Mouse (Mus musculus) brown adipose tissue, adult 24 weeks (tissue): ENCODE measurements at regions not wholly inside any gene's neighbourhood (a gene's known extent, or its start where the extent isn't known, plus 50 kb on each side); places are given as distances from the start of the nearest gene placed in this dataset.
A peak's percentile ranks its signal among the peaks of the same experiment; 100 is the strongest.

Experiments
- H3K27ac ChIP-seq: fragments of 200-500 bp; replicated peaks from 2 replicates; pipeline ENCODE4 v1.5.1; 2012; ENCODE audit warnings: low read depth, mild to moderate bottlenecking, low read length
- H3K4me1 ChIP-seq: fragments of 200-500 bp; 2 replicates; pipeline ENCODE4 v1.6.1; 2012; ENCODE audit warnings: low read length, mixed read lengths; ENCODE audit not compliant: control insufficient read depth, insufficient read depth, insufficient read length
- H3K4me3 ChIP-seq: fragments of 200-500 bp; 2 replicates; pipeline ENCODE4 v1.5.1; 2012; ENCODE audit warnings: low read depth, mild to moderate bottlenecking, low read length, moderate library complexity; ENCODE audit not compliant: insufficient read depth

DNA sequence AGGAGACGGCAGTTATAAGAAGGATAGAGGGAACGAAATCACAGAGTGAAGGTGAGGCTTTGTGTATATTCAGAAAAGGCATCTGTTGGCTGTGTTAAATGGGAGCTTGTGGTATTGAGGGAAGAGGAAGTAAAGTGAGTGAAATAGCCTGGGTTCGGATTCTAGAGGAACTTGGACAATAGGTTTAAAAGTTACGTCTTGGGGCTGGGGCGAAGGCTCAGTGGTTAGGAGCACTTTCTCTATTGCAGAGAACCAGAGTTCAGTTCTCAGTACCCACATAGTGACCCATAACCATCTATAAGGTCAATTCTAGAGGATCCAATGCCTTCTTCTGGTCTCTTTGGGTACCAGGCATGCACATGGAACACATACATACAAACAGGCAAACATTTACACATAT is 317.6 kb upstream of the Ubash3b start:
- H3K27ac ChIP-seq: no peak overlapping the region
- H3K4me1 ChIP-seq: peaks cover 4% of the 10 kb centered on the region; the same call in 1 of the 2 replicates
- no peak overlapping the region for H3K4me3 ChIP-seq

DNA sequence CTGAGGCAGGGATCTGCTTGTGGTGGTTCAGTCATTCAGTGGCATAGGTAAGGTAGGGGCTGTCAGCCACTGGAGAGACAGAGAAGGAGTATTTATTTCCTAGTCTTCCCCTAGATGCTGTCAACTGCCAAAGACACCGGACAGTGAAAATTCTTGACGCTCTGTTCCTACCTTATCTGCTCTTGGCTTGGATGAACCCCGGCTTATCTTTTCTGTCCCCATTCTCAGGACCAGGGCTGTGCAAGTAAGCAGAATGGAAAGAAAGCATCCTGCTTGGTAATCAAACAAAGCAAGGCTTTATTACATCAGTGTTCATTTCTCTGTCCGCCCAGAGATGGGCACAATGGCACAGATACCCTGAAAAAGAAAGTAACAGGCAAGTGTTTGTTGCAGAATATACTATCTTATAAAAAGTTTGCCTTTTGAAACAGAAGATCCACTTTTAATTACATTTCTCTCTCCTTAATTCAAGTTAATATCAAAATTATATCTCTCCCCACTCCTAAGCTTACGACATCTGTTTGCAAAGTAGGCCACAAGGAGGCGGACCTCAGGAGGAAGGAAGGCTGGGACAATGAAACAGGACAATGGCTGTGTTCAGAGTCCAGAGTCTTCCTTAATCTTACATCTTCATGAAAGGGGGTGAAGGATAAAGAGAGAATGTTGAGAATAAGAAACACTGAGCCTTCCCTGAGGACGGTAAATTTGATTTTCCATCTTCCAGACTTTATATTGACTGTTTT is 316.8 kb upstream of the Ubash3b start:
- Histone ChIP-seq H3K4me3 (no peak overlapping the region), H3K27ac (no peak overlapping the region), H3K4me1 (no peaks in the 10 kb centered on the region)

DNA sequence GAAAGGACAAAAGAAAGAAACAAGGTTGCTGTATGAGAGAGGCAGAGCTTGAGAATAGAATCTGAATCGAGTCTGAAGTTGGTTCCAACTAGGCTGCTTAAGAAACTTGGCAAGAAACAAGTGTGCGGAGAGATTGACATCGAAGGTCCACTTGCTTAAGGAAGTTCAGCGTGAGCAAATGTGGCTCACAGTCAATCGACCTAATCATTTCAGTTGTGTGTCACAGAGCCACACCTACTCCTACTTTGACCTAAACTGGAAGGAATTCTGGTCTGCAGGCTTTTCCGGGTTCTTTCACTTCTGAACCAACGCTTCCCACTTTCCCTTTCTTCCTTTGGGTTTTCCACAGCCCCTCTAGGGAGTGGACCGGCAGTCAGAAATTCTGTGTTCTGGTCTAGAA is 313.8 kb upstream of the Ubash3b start:
- peak overlapping the region; percentile 37 for H3K4me3 ChIP-seq
- H3K4me1 ChIP-seq: no peaks in the 10 kb centered on the region
- H3K27ac ChIP-seq: peak overlapping the region; percentile 33

DNA sequence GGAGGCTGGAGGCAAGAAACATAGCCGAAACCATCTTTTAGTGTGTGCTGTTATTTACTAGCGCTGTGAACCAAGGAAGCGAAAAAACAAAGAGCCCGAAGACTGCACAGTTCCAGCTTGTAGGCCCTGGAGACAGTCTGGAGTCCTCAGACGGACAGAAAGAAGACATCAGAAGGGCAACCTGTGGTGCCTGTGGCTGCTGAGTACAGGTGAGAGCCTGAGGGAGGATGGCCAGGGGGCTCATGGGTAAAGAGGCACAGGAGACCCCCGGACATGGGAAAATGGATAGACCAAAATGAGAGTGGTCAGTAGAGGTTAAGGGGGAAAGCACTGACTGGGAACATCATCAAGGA is 313.4 kb upstream of the Ubash3b start:
- H3K4me3 ChIP-seq: peak overlapping the region; percentile 37
- H3K27ac ChIP-seq: peak overlapping the region; percentile 33
- no peaks in the 10 kb centered on the region for H3K4me1 ChIP-seq

DNA sequence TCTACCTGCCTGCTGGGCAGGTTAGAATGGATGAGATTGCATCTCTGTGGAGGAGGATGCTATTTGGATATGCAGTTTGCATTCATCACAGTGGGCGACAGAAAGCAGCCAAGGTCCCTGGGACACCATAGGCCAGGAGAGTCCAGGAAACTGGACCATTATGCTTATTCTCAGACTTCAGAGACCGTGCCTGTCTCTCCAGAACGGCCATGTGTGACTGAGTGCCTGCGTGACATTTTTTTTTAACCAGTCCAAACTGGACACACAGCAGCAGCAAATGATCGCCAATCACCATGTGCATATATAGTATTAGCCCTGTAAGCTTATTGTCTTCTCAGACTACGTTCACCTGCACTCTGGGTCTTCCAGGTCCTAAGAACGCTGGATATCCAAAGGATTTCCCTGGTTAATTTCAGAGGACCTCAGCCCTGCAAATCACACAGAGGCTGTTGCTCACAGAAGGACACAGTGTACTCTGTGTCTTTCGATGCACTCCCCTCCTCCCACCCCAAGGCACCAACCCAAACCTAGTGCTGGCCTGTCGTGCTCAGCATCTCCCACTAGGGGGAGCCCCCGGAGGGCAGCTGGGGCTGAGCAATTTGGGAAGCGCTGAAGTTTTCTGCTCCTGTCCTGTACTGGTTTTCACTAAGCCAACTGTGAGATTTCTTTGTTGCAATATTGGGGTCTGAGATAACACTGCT is 312.9 kb upstream of the Ubash3b start:
- Histone ChIP-seq H3K27ac (peak overlapping the region; percentile 33), H3K4me1 (peaks cover under 1% of the 10 kb centered on the region; the same call in 1 of the 2 replicates), H3K4me3 (peak overlapping the region; percentile 37)

DNA sequence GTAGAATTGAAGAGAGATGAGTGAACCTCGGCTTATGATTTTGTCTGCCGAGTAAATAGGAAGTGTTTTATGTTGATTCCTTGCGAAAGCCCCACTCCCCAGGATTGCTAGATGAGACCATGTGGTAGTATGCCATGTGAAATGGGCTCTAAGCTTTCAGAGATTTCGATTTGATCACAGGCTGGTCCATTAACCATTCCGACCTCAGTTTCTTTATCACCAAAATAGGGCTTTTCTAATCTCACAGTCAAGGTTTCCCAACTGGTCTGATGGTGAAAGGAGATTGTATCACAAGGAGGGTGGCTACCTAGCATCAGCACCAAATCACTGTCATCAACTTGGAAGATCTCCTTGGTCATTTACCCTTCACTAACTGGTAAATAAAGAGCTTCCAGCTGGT is 312.0 kb upstream of the Ubash3b start:
- no peak overlapping the region for H3K27ac ChIP-seq
- no peak overlapping the region for H3K4me3 ChIP-seq
- peaks cover 5% of the 10 kb centered on the region; the same call in 1 of the 2 replicates for H3K4me1 ChIP-seq

DNA sequence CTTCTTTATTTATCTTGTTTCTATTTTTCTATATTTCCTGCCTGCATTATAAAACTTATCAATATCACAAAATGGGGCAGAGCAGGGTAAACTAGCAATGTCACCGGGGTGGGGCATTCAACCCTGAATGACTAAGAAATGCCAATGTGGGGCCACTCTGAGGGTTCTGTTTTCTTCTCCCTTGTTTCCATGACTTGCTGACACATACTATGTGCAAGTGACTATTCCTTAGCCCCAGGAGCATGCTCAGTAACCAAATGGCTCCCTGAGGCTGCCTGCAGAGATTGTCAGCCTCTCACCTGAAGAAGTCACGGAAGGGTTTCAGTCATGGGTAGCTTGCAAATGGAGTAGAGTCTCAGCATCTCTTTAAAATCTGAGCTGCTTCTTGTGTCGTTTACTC is 309.8 kb upstream of the Ubash3b start:
- Histone ChIP-seq H3K27ac (no peak overlapping the region), H3K4me3 (no peak overlapping the region)

DNA sequence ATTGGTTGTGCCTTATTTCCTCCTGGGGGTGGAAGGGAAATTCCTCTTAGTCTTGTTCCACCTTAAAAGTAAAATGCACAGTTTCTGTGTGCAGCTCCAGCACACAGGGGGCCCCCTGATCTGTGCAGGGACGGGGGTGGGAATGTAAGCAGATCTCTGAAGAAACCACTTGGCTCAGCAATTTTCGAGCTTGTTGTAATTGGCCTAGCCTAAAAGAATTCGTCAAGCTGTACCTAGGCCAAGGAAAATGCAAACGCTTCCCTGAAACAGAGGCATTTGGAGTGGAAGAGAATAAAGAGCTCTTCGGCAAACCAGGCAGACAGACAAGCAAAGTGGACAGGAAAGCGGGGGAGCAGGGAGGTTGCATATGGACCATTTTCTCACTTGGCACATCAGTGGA is 308.5 kb upstream of the Ubash3b start:
- Histone ChIP-seq H3K27ac (no peak overlapping the region), H3K4me3 (no peak overlapping the region), H3K4me1 (peaks cover 5% of the 10 kb centered on the region; the same call in 1 of the 2 replicates)

More for the DNA sequence above, 309.8 kb upstream of the Ubash3b start:
- H3K4me1 ChIP-seq: peaks cover 5% of the 10 kb centered on the region; the same call in 1 of the 2 replicates

DNA sequence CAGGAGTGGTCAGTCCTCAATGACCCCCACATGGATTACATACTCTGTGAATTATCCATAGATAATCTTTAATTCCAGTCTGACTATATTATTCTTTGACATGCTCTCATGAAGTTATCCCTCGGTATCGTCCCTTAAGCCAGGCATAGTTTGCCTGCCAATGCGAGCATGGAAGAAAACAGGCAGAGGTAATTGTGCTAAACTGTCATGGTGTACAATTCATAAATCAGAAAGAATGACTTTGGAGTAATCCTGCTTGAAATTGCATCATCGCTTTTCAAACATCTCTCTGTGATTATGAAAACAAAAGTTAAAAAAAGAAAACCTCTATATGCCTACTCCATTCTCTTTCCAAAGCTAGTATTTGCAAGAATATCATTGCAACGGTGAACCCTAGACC is 307.9 kb upstream of the Ubash3b start:
- 0 out of 2 replicates have a peak overlapping the region, but pooled peaks have one; percentile 2 for H3K27ac ChIP-seq
- peaks cover 5% of the 10 kb centered on the region; the same call in 1 of the 2 replicates for H3K4me1 ChIP-seq
- no peak overlapping the region for H3K4me3 ChIP-seq

DNA sequence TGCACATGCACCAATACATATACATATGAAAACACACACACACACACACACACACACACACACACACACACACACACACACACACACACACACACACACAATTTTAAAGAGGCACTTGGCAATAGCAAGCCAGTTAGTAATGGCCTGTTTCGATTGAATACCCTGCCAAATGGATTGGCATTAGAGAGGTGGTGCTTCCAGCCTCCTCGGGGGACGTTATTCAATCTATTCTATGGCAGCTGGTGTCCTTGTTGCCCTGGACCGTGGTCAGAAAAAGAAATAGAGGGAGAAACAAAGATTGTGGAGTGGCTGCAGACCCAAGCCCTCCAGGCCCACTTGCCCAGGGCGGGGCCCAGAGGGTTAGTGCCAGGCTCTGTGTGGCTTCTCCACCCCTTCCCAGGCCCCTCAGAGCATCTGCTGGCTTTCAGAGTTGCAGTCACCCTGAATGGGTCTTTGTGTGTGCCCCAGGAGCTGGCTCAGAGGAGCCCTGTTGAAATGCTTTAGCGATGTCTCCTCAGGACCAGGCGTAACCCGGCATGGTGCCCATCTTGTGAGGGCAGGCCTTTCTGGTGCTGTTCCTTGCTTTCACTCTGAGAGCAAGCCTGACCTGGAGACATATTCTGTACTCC is 302.7 kb upstream of the Ubash3b start:
- Histone ChIP-seq H3K27ac (no peak overlapping the region), H3K4me1 (peaks cover 2% of the 10 kb centered on the region; the same call in 1 of the 2 replicates), H3K4me3 (no peak overlapping the region)

DNA sequence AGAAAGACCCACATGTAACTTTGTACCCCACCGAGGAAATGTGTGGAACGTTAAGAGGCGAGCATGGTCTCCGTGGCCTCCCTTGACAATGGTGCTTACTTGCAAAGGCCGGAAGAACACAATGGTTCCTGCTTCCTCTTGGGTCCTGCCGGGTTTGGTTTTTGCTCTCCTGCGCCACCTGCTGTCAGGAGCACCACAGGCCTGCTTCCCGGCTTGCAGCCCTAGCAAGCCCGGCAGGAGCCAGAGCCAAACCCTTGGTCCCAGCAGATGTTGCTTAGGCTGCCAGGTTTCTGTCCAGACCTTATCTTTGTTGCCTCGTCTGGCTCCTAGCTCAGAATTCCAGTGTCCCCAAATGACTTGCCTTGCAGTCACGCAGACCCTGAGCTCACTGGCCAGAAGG is 300.2 kb upstream of the Ubash3b start:
- Histone ChIP-seq H3K27ac (peak overlapping the region; percentile 14; the same call in 1 of the 2 replicates), H3K4me3 (no peak overlapping the region), H3K4me1 (no peaks in the 10 kb centered on the region)

DNA sequence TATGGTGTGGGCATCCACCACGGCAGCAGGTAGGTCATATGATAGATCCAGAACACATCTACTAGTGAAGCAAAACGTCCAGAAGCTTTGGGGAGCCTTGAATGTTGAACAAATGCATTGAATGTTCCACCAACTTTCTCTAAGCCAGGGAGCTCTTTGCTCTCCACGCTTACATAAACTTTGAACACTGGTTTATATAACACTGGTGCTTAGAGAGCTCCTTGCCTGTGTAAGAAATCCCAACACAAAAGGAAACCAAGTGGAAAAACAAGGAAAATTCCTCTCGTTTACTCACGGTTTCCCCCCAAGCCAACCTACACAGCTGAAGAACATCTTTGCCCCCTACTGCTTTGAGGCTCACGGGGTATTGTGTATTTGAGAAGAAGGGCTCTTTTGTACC is 299.2 kb upstream of the Ubash3b start:
- Histone ChIP-seq H3K4me1 (no peaks in the 10 kb centered on the region), H3K27ac (no peak overlapping the region), H3K4me3 (no peak overlapping the region)

DNA sequence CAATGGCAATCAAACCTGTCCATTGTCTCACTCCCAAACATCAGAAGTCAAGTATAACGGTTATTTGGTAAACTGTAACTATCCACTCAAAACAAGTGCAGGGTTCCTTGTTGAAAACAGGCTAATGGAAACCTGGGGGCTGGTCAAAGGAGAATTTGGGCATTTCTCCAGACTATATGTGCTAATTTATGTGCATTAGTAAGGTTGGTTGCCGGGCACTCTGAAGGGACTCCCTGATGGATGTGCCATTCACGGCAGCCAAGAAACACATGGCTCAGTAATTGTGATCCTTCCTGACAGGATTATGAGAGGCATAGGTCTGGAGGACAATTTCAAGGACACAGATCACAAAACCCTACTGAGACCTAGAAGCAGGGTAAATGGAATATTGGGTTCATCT is 295.5 kb upstream of the Ubash3b start:
- H3K4me1 ChIP-seq: no peaks in the 10 kb centered on the region
- H3K4me3 ChIP-seq: no peak overlapping the region
- no peak overlapping the region for H3K27ac ChIP-seq

DNA sequence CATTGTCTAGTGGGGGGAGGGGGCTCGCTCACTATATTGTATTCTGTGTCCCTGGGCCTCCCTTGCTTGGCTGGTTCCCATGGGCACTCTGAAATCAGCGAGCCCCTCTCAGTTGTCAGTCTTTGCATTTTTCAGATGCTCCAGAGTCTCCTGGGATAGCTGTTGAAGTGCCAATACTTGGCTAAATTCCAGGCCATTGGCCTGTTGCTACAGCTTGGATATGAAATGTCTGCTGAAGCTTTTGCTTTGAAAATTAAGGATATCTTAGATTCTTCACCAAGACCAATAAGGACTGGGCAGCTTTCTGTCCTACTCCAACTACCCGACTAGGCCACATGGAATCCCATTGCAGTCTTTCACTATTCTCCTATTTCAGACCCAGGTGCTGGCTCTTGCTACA is 290.2 kb upstream of the Ubash3b start:
- no peak overlapping the region for H3K27ac ChIP-seq
- H3K4me1 ChIP-seq: peaks cover 3% of the 10 kb centered on the region
- no peak overlapping the region for H3K4me3 ChIP-seq

DNA sequence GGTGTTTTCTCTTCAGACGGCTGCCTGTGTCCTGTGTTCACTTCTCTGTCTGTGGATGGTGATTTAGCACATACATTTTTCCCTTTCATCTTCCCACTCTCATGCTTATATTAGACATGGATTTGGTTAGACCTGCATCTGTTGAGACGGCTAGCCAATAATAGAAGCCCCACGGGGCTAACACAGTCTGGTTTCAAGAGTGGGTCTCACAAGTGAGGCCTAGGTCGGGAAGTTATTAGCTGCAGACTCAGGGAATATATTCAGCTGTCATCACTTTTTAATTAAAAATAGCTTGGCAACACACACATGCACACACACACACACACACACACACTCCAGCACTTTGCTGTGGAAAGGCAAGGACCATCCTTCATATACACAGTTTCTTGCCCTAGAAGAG is 287.7 kb upstream of the Ubash3b start:
- Histone ChIP-seq H3K4me1 (peaks cover 7% of the 10 kb centered on the region), H3K4me3 (no peak overlapping the region), H3K27ac (no peak overlapping the region)
